Mouse (Mus musculus) kidney, adult 8-10 months (tissue): Measurements from ENCODE around the gene Kank4.
"Not testable (repeated sequence)": the region's sequence is repeated elsewhere in the genome, so short reads cannot be mapped to it uniquely, and the experiment has no call there.

ENCODE experiments used
- DNase-seq, 2 experiments: peaks; one replicate each; pipeline ENCODE4 v3.0.0; 2022

Gene Kank4

DNA sequence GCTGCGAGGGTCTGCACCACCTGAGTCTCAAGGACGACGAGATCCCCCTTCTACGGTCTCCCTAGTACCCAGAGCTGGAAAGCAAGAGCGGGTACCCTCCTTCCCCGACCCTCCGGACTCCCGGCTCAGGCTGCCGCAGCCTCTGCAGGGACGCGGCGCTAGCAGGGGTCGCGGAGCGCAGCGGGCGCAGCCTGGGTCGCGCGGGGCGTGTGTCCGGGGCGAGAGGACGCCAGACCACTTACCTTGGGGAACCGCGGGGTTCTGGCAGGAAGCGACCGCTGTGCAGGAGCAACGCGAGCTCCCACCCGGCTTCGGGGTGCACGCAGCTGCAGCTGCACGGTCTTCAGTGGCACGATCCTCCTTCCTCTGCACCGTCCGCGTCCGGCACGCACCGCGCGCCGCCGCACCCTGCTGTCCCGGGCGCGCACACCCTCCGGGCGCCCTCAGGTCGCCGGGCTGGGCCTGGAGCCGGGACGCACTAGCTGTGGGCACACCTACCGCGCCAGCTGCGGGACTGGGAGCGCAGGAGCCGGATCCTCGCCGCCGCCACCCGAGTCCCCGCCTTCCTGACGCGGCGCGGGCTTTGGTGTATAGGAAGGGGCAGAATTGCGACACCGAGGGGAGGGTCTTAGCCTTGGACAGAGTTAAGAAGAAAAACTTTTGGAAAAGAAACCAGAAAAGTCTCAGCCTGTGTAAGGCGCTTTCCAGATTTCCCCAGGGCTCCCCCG lies at the start of gene Kank4:
Gene Kank4 (minus strand): TSS at position 354 of the 728 bp plus-strand sequence.
- peak; percentile 29 to 37 for DNase-seq

DNA sequence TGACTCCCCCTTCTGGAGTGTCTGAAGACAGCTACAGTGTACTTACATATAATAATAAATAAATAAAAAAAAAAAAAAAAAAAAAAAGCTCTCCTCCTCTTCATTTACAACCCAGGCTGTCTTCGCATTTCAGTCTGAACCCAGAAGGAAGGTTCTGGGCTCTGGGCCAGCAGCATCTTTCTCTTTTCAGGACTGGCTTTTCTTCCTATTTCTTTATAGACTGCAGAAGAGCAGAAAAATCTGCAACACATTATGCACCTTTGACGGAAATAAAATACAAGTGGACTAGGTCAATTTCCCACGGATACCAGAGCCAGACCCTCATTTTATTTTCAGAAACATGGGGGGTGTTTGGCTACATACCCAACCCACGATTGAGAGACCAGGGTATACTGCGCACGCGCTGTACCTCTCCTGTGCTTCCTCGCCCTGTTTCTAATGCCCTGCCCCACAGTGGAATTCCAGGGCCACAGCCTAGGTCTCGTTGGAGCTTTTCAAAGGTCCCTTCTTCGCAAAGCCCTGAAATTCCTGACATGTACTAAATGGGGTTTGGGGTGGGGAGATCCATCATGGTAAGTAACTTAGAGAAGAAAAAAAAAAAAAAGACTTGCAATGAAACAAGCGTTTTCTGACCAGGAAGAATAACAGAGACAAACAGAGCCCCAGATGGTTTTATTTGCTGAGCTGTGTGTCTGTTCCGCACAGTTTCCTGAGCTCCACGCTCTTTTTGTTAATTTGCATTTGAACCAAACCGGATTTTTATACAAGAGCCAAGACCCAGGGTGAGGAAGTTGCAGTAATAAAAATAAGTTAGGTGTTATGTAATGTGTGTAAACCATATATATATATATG lies 48.3 kb upstream of the Kank4 start:
- no peak for DNase-seq

DNA sequence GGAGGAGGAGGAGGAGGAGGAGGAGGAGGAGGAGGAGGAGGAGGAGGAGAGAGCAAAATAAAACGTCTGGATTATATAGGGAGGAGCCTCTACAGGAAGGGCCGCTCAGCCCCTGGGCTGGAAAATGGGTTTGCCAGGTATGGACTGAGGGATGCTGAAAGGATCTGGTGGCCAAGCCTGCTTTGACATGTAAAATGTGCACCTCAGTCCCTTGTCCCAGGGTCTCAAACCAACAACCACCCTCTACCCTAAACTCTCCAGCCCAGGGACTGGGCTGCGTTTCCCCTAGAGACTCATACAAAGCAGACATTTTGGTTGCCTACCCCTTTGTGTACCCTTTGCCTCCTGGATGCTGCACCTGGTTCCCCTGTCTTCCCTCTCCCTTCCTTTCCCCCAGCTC lies 47.2 kb upstream of the Kank4 start:
- DNase-seq: no peak

DNA sequence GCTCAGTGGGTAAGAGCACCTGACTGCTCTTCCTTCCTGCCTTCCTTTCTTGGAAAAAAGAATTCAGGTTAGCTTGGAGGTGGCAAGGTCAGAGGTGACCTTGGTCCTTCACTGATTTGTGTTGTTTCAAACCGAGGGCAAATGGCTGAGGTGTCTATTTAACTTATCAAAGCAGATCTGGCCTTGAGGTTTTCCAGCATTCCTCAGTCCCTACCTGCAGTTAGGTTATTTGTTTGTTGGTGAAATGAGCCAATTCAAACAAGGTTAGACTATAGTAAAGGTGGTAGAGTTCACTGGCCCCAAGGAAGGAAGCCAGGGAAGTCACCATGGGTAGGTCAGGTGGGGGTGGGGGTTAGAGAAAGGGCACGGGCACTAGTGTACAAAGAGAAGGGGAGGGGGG lies 46.8 kb upstream of the Kank4 start:
- DNase-seq: no peak

DNA sequence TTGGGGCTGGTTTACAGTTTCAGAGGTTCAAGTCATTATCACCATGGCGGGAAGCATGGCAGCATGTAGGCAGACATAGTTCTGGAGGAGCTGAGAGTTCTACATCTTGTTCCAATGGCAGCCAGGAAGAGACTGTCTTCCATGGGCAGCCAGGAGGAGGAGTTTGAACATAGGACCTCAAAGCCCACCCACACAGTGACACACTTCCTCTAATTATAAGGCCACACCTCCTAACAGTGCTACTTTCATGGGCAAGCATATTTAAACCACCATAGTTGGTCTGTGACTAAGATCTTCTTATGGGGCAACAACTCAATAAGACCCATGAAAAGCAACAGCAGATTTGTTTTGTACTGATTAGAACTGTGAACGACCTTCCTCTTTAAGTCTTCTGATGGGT lies 46.1 kb upstream of the Kank4 start:
- DNase-seq: no peak

DNA sequence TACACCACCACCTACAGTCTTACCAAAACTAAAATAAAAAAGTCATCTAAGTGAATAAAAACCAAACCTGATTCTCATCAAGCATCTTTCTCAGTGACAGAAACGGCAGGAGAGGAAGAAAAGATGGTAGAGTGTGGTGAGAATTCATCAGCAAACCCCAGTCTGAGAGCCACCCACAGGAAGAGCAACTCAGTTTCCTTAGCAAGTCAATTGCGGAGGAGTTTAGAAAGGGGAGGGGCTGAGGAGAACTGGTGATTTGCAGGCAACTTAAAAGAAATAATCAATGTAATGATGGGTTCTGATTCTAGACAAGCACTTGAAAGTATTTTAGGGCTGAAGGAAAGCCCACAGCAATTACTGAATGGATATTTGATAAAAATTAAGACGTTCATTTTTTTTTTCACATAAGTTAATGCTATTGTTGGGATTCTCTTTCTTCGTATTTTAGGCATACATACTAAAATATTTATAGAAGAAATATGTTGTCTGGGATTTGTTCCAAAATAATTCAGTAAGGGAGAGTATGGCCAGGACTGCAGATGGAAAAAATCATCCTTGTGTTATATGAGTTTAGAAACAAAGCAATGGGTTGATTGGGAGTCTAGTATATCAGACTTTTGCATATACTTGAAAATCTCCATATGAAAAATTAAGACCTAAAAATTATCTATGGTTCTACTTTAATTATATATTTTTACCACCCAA lies 41.0 kb upstream of the Kank4 start:
- no peak for DNase-seq

DNA sequence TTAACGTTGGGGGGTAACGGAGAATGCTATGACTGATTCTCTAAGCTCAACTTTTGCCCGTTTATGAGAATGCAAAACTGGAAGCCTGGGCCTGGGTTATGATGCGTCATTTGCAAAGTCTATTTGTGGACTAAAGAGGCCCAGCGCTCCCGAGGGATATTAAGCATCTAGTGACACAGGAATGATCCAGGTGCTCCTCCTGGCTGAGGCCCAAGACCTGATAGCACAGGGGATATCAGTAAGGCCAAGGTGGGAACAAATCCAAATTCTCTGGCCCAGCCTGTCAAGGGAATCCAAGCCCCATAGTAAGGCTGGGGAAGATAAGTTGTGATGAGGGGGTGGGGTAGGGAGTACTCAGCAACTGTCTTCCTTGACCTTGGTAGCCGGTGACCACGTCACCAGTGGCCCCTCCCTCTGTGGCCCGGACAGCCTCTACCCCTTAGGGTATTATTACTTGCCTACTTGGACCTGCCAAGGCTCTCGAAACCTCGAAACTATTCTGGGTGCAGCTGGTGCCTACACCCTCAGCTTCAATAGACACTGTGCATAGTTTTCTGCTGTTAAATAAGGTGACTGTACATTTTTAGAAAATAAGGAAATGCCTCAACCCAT lies 39.8 kb upstream of the Kank4 start:
- DNase-seq: no peak

DNA sequence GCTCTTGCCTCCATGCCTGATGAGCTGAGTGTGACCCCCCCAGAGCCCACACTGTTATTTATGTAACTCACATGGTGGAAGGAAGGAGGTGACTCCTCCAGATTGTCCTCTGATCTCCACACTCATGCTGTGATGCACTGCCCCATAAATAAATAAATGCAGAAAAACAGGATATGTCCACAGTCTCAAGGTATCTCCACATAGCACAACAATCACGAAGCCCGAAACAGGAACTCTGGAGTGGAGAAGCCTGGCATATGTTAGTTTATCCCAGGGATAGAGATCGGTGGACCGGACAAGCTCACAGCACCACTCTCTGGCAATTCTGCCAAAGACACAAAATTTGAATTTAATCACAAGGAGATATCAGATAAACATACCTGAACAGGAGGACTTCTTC lies 36.6 kb upstream of the Kank4 start:
- DNase-seq: no peak

DNA sequence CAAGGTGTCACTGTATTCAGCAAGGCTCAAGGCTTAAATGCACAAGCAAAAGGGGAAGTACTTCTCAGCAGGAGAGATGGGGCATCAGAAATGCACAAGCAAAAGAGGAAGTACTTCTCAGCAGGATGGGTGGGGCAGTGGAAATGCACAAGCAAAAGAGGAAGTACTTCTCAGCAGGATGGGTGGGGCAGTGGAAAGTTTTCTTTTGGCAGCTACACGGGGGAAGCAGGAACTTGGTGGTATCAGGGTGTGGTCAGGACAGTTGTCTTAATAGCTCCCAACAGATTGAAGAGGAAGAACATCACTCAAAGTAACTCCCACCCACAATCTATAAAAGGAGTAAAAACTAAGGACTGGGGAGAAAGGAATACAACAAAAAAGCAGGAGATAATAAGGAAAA lies 33.1 kb upstream of the Kank4 start:
- DNase-seq: not testable (repeated sequence)

DNA sequence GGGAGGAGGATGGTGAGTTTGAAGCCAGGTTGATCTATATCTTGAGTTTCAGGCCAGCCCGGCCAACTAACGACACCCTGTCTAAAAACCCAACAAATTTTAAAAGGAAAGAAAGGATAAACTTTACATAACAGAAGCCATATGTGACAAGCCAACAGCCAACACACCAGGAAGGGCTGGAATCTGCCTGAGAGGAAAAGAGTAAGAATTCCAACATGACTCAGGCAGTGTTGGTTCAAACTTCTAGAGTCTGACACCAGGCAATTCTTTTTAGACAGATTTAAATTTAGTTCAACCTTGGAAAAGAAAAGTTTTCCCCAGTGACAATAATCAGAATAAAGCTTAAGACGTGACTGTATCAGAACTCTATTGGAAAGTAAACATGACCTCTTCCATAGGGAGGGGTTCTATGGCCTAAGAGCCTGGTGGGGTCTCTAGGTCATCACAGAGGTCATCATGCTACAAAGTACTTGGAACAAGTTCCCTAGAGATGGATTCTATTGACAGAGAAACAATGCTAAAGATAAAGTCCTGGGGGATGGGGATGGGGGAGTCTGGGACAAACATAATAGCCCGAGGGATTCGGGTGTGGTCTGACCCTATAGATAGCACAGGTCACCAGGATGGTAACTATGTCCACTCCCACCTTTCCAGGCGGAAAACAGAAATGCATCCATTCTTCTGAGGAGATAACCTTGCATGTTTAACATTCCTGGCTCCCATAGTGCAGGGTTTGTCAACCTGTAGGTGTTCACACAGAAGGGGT lies 30.0 kb upstream of the Kank4 start:
- no peak for DNase-seq

DNA sequence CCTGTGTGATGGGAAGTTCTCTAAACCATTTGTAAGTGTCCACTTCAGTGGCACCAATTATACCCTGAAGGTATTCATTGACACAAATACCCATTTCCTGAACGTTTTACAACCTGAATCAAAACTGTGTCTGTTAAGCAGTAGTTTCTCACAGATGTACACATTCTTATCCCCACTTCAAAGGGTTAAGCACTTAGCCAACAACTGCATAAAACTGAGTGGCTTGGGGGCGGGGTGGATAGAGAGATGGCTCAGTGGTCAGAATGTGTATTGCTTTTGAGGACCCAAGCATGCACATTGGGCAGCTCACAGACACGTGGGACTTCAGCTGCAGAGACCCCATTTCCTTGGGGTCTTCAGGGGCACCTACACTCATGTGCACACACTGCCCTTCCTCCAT lies 29.1 kb upstream of the Kank4 start:
- no peak for DNase-seq

DNA sequence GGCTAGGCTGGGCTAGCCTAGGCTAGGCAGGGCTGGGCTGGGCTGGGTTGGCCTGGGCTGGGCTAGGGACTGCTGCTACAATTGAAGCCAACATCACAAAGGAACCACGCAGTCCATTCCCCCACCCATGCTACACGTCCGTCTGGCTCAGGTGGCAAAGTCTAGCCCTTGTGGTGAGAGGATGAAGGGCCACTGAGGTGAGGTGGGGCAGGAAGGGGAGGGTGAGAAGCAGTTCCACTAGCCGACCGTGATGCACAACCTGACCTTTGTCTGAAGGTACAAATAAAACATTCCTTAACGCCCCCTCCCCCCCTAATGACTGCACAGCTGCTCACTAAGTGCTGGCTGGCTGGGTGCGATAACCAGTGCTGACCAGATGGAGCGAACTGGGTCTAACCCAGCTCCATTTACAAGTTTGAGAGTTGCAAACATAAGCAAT lies 28.4 kb upstream of the Kank4 start:
- no peak for DNase-seq

DNA sequence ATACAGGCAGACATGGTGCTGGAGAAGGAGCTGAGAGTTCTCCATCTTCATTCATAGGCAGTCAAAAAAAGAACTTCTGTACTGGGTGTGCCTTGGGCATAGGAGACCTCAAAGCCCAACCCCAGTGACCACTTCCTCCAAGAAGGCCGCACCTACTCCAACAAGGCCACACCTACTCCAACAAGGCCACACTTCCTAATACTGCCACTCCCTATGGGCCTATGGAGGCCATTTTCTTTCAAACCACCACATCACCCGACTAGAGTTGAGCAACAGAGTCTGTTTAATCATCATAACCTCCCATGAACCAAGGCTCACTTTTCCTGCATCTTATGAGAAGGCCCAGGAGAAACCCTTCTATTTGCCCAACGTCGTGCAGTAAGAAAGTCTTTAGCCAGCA lies 27.9 kb upstream of the Kank4 start:
- no peak for DNase-seq

DNA sequence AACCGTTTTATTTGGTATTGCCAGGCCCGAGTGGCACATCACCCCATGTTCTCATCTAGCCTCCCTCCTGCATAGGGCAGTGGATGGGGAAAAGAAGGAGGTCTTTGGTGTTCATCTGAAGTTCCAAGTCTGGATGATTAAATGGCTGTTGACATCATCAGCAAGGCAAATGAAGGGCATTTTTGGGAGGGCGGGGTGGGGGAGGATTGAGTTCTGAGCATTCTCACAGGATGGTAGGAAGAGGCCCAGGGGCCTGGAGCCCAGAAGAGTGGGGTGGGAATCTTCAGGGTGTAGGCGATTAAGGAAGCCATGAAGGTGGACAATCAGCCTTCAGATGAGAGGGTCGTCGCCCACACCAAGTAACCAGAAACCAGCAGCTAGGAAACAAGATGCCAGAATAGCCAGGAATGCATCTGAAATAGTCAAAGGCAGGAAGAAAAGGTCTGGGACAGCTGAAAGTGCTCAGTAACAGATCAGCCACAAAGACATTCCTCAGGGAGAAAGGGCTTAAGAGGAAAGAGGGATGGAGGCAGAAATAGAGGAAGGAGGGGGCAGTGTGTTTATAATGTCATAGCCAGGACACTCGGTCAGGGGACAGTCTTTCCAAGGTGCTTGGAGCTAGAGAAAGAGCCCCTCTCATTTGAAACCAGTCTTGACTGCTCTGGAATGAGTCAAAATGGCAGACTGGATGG lies 26.7 kb upstream of the Kank4 start:
- DNase-seq: no peak

DNA sequence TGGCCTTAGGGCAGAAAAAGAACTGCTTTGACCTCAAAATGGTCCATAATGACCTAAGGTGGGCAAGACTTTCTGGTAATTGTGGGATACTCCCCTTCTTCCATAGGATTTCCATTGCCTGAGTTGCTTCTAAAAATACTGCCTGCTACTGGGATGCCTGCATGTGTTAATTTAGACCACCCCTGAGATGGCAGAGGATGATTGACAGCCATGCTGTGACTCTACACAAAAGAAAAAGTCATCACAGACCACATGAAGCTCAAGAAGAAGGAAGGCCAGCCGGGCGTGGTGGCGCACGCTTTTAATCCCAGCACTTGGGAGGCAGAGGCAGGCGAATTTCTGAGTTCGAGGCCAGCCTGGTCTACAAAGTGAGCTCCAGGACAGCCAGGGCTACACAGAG lies 23.9 kb upstream of the Kank4 start:
- not testable (repeated sequence) for DNase-seq

DNA sequence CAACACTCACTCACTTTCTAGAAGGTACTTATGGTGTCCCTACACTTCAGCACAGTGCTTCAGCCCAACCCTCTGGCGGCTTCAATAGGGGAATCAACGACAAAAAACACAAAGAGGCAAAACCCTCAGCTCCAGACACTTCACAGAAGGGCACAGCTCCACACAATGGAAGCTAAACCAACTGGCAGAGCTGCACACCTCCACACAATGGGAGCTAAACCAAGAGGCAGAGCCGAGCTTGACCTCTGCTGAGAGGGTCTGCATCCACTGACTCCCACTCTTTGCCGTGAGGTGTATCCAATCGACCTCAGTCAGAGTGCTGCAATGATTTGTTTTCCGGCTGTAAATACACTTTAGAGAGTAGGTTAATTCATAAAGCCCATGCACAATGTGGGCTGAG lies 23.2 kb upstream of the Kank4 start:
- DNase-seq: no peak

DNA sequence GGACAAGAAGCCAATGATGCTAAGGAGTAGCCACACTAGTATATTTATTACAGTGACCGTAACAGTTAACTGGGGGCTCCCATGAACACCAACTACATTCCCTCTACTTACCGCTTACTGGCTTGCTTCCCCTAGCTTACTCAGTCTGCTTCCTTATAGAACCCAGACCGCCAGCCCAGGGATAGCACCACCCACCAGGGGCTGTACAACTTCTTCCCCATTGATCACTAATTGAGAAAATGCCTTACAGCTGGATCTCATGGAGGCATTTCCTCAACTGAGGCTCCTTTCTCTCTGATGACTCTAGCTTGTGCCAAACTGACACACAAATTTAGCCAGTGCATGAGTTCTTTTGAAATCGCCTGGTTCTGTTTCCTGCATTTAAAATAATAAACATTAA lies 21.6 kb upstream of the Kank4 start:
- no peak for DNase-seq

DNA sequence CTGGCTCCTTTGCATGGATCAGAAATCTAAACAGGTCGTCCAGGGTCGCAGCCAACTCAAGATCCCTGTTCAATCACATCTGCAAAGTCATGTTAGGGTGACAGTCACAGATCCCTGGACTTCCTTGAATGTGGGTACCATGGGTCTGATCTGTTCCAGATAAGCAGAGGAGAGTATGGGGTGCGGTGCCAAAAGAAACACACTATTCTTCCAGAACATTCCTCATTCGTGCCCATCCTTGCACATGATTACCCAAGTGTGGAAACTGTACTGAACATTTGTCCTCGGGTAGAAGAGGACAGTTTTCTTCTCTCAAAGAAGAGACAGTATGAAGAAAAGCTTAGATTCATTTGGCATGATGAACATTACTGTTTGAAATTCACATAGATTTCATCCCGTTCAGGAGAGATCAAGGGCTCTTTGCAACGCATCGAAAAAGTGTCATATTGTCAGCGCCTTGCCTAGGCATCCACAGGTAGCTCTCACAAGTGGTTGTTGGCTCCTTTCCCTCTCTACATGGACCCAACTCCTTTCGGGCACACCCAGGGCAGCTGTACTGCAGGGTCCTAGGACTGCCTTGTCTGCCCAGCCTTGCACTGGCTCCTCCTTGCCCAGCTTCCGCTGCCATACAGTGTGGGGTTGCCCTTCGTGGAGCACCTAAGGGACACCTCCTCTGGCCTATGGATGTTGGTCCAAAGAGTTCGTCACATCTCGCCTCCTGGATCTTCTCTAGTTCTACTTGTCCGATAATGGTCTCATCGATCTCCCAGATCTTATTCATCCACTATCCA lies 20.6 kb upstream of the Kank4 start:
- DNase-seq: peak in 1 of 2 experiments; percentile 25

DNA sequence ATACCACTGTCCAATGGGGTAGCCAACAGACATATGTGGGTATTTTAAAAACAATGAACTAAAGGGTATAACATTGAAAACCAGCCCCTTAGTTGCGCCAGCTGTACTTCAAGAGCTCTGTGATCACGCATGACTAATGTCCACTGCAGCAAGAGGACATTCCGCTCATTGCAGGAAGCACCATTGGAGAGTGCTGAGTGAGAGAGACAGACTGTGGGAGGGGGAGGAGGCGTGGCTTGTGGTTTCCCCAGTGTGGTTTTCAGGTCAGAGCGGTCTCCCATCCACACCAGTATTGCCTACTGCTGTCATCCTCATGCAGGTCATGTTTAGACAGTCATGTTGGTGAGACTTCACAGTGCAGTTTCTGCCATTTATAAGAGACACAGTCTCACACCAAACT lies 19.2 kb upstream of the Kank4 start:
- no peak for DNase-seq

DNA sequence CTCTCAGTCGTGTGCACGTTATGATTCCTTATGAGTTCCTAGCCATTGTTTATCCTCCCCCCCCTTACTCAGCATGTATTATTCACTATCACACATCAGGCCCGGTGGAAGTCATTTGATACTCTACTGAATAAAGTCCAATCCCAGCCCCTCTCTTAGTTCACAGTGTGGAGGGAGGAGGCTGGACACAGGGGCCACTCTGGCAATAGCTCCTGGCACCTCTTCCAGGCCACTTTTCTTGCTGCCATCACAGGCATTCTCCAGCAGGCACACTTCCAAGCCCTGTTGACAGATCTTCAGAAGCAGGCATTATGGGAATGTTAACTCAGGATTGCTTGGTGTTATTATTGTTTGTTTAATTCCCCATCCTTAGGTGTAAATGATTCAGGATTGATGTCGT lies 17.4 kb upstream of the Kank4 start:
- DNase-seq: no peak

DNA sequence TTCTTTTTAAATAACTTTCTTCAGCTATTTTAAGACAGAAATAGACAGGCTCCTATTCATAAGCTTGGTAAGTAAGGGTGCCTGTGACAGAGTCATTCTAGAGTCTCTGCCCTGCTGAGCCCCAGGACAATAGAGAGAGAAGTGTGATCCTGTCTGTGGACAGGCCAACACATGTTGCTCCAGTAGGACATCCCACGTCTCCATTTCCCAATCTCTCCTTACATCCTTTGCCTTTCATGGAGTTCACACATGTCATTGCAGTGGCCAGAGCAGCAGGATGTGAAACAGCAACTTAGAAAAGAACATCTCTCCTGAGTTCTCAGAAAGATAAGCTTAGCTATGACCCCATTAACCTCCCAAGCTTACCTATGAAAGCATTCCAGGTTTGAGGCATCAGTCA lies 14.4 kb upstream of the Kank4 start:
- no peak for DNase-seq
